Mouse (Mus musculus): ENCODE measurements around the gene Atp6v0d1. TPM values are rescaled to one million over a fixed set of nuclear protein-coding genes. Genes with fewer than 3 reads are reported as not detected.
"Not testable (repeated sequence)": the region's sequence is repeated elsewhere in the genome, so short reads cannot be mapped to it uniquely, and the experiment has no call there.

Atp6v0d1 gene
- total RNA-seq, 2 experiments from 2014 or later, result 92.8 to 94.0 TPM

- no peak for DNase-seq
Measured at GRCm38 (mm10) chr8:105574741-105575140, 8.9 kb upstream of the Atp6v0d1 start.

- DNase-seq, result peak; percentile 68
Measured at GRCm38 (mm10) chr8:105573427-105573826, 7.6 kb upstream of the Atp6v0d1 start.

GRCm38 (mm10) chr8:105571810-105572209, 6.0 kb upstream of the Atp6v0d1 start:
- DNase-seq, result no peak

GRCm38 (mm10) chr8:105566703-105567595, 1.1 kb upstream of the Atp6v0d1 start:
- peak; percentile 24 for DNase-seq

GRCm38 (mm10) chr8:105565401-105565881, 406 bp downstream of the Atp6v0d1 start:
- no peak for DNase-seq

- not testable (repeated sequence) for DNase-seq
Measured at GRCm38 (mm10) chr8:105564573-105565229, 1.1 kb downstream of the Atp6v0d1 start.

DNA sequence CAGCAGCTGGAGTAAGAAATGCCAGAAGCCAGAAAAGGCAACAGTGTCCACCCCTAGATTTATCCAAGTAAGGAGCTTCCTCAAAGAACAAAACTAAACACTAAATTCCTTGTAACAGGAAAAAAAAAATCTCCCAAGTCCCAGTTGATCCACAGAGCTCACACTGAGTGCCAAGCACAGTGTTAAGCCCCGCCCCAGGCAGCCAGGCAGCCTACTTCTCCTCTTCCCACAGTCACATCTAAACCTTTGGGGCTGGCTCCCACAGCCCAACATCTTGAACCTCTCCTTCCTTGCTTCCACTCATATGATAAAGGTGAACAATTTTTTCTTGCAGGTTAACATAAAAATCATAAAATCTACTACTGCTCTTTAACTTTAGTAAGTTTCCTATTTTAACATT, 2.0 kb downstream of the Atp6v0d1 start:
- no peak for DNase-seq

GRCm38 (mm10) chr8:105562863-105563262, 3.0 kb downstream of the Atp6v0d1 start:
- DNase-seq, result no peak

DNA sequence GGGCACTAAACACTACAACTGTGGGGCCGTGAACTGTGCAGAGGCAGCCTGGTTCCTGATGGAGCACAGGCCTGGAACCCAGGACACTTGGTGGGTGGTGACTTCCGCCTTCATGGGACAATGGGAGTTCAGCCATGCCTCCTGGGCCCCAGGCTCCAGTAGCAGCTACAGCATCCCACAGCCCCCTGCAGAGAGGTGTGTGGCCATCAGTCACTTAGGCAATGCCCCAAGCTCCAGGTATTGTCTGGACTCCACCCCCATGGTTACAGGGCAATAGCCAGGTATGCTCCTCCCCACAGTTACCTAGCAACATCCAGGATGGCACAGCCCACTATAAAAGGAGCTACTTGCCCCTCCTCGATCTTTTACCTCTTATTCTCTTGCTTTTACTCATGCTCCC, 10.6 kb downstream of the Atp6v0d1 start:
- no peak for DNase-seq

DNA sequence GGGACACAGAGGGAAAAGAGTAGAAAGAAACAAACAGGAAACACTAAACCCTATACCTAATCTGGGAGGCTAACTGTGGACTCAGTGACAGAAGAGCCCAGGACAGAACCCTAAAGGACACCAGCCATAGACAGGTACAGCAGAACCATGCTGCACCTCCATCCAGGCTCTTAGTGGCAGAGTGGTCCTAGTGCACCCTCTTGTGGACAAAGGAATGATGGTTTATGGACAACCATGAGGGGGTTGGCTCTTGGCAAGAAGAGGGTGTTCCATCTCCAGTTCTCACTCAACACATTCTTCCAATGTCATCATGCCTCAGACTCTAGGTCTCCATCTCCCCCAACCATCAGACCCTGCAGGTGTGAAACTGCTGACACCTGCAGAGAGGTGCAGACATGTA, 11.8 kb downstream of the Atp6v0d1 start:
- peak; percentile 73 for DNase-seq

GRCm38 (mm10) chr8:105552824-105553223, 13.0 kb downstream of the Atp6v0d1 start:
- no peak for DNase-seq

DNA sequence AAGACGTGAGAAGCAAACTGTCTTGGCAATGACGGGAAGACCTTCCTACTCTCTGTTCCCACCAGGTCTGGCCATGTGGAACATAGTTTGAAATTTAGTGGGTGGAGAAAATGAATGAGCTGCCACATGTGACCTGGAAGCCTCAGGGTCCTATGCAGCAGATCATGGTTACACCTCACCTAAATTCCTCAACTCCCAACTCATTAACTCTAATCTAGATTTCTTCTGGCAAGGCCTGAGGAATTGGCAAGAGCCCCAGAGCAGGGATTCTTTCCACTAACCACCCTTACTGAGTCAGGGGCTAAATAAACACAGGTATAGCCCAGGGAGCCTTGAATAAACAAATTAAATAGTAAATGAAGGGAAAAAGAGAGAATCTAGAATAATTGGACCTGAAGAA, 13.8 kb downstream of the Atp6v0d1 start:
- DNase-seq, result no peak

DNA sequence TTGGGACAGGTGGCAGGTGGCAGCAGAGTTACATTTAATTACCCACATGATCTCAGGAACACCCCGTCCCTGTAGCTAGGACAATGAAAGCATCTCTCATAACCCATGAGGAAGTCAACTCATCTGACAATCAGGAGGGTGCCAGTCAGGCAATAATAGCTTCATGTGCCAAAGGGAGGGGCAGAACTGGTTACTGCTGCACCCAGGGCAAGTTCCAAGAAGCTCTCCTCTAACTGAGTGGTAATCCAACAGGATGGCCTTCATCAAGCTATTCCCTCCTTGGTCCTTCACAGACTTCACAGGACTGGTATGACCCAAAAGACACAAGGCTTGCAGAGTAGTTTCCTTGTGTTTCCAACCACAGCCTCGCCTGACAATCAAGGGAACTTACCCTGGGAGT, 15.8 kb downstream of the Atp6v0d1 start:
- no peak for DNase-seq

DNA sequence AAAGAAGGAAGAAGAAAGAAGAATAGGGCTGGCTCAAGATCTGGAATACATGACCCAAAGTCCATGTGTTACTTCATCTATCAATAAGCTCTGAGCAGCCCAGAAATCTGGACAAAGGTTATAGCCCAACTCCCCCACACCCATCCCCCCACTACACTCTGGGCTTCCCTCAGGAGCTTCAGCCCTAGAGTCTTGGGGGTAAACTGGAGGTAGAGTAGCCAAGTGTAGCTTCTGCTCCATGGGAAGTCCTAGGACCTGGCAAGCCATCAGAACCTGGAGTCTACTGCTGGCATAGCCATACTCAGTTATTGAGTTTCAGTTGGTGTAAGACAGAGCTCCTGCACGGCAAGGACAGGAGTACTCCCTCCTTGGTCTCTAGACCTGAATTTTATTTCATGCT, 16.3 kb downstream of the Atp6v0d1 start:
- DNase-seq, result no peak

DNA sequence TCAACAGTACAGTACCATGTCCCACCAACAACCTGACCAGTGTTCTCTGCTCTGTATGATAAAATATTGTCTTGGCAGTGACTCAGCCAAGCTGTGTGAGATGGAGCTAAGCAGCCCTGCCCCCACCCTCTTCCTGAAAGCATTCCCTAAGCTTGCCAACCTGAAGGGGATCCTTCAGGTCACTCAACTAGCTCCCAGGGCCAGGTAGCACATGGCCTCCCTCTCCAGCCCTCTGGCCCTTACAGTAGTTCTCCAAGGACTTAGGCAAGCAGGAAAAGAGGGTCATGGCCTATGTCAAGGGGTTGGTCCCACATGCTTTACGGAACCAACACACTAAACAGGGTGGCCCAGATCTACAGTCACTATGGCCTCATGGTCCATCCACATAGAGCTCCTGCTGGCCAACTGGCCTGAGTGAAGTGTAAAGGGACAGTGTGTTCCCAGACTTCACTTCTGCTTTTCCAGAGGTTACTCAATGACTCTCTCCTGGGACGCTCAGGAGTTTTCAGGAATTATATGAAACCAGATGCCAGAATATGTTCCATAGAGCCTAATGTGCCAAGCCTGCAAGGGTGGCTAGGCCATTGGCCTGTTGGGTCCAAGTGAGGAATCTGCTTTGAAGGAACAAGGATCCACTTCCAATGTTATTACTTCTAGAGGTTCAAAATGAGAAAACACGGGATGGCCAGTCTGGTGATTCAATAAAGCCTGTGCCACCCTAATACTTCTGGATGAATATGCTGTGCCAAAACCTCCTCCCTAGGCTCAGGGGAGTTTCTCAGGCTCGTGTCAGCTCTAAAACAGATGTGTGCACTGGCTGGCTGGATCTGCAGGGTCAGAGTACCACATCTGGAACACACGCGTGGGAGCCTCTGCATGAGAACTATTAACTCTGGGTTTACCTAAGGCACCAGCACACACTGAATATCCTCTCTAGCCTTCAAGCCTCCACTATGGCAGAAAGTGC, 19.2 kb downstream of the Atp6v0d1 start:
- DNase-seq, result no peak

DNA sequence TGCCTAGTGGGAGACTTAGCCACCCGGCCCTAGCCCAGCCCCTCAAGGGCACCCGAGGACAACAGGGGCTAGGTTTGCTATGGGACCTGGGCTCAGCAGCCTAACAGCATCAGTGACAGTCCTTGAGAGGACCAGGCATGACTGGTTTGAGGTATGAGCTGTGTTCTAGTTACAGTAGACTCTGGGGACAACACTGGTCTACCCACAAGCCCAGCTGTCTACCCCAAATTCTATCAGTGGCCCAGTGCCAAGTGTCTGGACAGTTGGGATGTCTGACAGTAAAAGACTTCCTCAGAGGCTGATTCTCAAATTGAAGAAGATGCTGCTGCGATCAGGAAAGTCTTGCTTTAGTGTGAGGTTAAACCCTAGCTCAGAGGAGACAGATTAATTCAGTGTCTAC, 20.6 kb downstream of the Atp6v0d1 start:
- no peak for DNase-seq

DNA sequence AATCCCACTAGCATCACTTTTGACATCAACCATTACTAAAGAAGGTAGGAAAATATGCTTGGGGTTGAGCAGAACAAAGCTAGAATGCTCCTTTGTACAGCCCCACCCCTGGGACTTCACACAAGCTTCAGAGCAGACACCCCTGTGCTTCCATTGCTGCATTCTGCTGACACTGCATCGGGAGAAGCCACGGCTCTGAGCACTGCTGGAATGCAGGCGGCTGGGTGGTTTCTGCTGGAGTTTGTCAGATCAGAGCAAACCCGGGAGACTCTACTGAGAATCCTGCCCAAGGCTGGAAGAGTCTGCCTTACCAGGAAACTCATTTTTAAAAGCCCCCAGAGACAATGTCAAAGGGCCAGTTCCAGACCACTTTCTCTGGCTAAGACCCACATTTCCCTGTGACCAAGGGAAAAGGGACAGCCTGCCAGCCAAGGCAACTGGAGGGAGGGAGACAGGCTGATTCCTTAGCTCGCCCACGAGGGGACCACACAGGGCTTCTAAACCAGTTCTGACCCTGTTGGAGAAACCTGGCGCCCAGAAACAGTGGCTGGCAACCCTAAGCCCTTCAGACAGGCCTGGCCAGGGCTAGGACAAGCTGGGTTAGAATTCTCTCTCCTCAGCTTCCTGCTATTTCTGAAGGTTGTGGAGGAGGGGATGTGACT, 21.2 kb downstream of the Atp6v0d1 start:
- no peak for DNase-seq

DNA sequence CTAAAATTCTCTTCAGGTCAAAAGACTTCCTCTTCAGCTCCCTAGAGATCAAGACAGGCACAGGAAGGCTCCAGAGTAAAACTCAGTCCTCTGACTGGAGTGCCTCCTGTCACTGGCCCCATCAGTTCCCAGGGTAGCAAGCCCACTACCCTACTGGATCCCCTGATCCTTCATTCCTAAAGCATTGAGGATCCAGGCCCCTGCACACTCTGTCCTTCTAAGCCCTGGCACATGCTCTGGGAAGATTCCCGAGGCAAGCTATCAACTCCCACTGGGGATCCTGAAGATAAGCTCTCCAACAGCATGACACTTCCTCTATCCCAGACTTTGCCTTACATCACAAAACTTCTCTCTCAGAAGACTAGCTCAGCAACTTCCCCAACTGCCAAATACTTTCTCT, 22.1 kb downstream of the Atp6v0d1 start:
- DNase-seq, result no peak

- DNase-seq, result no peak
Measured at GRCm38 (mm10) chr8:105542808-105543207, 23.0 kb downstream of the Atp6v0d1 start.

DNA sequence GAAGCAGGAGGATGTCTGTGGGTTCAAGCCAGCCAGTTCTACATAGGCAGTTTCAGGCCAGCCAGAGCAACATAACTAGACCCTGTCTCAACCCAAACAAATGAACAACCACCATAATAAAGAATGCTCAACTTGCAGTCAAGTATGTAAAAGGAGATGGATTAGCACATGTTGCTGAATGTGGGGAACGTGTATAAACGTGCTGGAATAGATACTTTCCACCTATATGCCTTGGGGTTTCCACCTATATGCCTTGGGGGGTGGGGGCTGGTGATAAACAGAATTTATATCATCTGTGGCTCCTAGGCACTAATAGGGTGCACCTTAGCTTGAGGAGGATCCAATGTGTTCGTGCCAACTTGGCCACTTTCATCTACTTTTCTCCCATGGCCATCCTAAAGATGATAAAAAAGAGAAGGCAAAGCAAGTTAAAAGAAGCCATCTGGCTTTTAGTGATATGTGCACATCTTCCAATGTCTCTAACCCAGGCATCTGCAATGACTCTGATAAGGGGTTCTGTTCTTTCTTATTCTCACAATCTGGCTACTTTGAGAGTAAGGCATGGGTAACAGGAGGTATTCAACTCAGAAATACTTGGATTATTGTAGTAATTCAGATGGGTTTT, 23.7 kb downstream of the Atp6v0d1 start:
- DNase-seq, result no peak

DNA sequence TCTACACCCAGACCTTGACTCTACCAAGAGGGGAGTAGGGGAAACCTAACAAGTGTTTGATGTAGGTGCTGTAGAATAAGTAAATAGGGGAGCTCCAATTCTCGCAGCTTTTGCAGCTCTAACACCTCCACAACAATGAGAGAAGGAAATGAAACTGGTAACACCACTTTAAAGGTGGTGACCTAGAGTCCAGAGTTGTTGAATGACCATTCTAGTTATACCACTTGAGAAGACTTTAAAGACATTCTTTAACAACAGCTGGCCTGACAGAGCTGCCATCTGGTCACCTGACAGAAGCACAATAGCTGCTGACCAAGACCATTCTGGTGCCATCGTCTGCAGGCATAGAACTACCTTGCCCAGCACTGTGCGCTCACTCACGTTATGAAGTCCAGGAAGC, 26.9 kb downstream of the Atp6v0d1 start:
- DNase-seq, result no peak
